Mouse (Mus musculus) MEL (cell line): ENCODE results near the gene Hexim2. TPM values are rescaled to one million over a fixed set of nuclear protein-coding genes. Genes with fewer than 3 reads are reported as not detected.

Experiments used
- DNase-seq: peaks from one replicate; pipeline ENCODE4 v3.0.0; 2011; ENCODE audit warnings: low read depth, low spot score
- H3K27ac ChIP-seq: 2 replicates; pipeline ENCODE4 v1.5.1; 2012; ENCODE audit warnings: low read depth, mild to moderate bottlenecking, control low read depth, low read length, moderate library complexity; ENCODE audit not compliant: control insufficient read depth
- H3K27me3 ChIP-seq, 2 experiments: fragments of 150-350 bp in 1 of 2; sonication (generic) in 1 of 2; 2 replicates each; pipeline ENCODE4 v1.6.1; 2012; ENCODE audit warnings: low read length in 2 of 2, mild to moderate bottlenecking in 2 of 2, improper control_type of control experiment in 1 of 2, moderate library complexity in 1 of 2; ENCODE audit not compliant: insufficient read depth in 2 of 2, control insufficient read depth in 1 of 2
- H3K36me3 ChIP-seq, 2 experiments: 2 replicates each; pipeline ENCODE4 v1.6.1; 2012 to 2014; ENCODE audit warnings: low read length in 2 of 2, improper control_type of control experiment in 1 of 2, inconsistent platforms in 1 of 2, mild to moderate bottlenecking in 1 of 2; ENCODE audit not compliant: insufficient read depth in 2 of 2, control insufficient read depth in 1 of 2
- H3K4me1 ChIP-seq, 2 experiments: fragments of 150-350 bp in 1 of 2; sonication (generic) in 1 of 2; 2 replicates each; pipeline ENCODE4 v1.6.1; 2012; ENCODE audit warnings: low read length in 2 of 2, improper control_type of control experiment in 1 of 2, mild to moderate bottlenecking in 1 of 2; ENCODE audit not compliant: insufficient read depth in 2 of 2, control insufficient read depth in 1 of 2
- H3K4me3 ChIP-seq, 2 experiments: fragments of 150-350 bp in 1 of 2; sonication (generic) in 1 of 2; 2 replicates each; pipeline ENCODE4 v1.5.1; 2012; ENCODE audit warnings: low read depth in 2 of 2, low read length in 2 of 2, mild to moderate bottlenecking in 2 of 2, moderate library complexity in 2 of 2, control low read depth in 1 of 2, improper control_type of control experiment in 1 of 2; ENCODE audit not compliant: control insufficient read depth in 1 of 2, insufficient read depth in 1 of 2
- H3K79me2 ChIP-seq: 2 replicates; pipeline ENCODE4 v1.6.1; 2012; ENCODE audit warnings: mild to moderate bottlenecking, low read length, moderate library complexity; ENCODE audit not compliant: control insufficient read depth, poor library complexity, insufficient read depth
- H3K9ac ChIP-seq: 2 replicates; pipeline ENCODE4 v1.6.1; 2012; ENCODE audit warnings: low read depth, mild to moderate bottlenecking, control low read depth, low read length, moderate library complexity; ENCODE audit not compliant: control insufficient read depth, poor library complexity, severe bottlenecking
- H3K9me3 ChIP-seq: fragments of 150-350 bp; sonication (generic); replicated peaks from 2 replicates; pipeline ENCODE4 v1.6.1; 2012; ENCODE audit warnings: mild to moderate bottlenecking, low read length, improper control_type of control experiment, moderate library complexity; ENCODE audit not compliant: insufficient read depth
- CHD1 ChIP-seq: IDR thresholded peaks from 2 replicates; pipeline ENCODE4 v1.6.1; 2012; ENCODE audit warnings: low read depth, mild to moderate bottlenecking, inconsistent platforms, low read length, improper control_type of control experiment
- CTCF ChIP-seq, 3 experiments: IDR thresholded peaks in 2 of 3; conservative IDR thresholded peaks in 1 of 3; 2 replicates each; pipeline ENCODE4 v1.5.1; 2011 to 2012; ENCODE audit warnings: low read length in 3 of 3, low read depth in 2 of 3, mild to moderate bottlenecking in 2 of 3, improper control_type of control experiment in 1 of 3, inconsistent platforms in 1 of 3, mixed read lengths in 1 of 3, moderate library complexity in 1 of 3; ENCODE audit not compliant: control insufficient read depth in 1 of 3, insufficient read depth in 1 of 3, poor library complexity in 1 of 3, severe bottlenecking in 1 of 3
- EP300 ChIP-seq, 2 experiments: IDR thresholded peaks; 2 replicates each; pipeline ENCODE4 v1.6.1; 2011; ENCODE audit warnings: improper control_type of control experiment in 2 of 2, low read length in 2 of 2, low read depth in 1 of 2, mild to moderate bottlenecking in 1 of 2
- ETS1 ChIP-seq: IDR thresholded peaks from 2 replicates; pipeline ENCODE4 v1.6.1; 2012; ENCODE audit warnings: low read depth, mild to moderate bottlenecking, inconsistent platforms, low read length, improper control_type of control experiment, moderate library complexity
- GABPA ChIP-seq: IDR thresholded peaks from 2 replicates; pipeline ENCODE4 v1.6.1; 2012; ENCODE audit warnings: low read depth, mild to moderate bottlenecking, inconsistent platforms, low read length, improper control_type of control experiment, moderate library complexity
- JUND ChIP-seq: IDR thresholded peaks from 2 replicates; pipeline ENCODE4 v1.6.1; 2011; ENCODE audit warnings: low read depth, mild to moderate bottlenecking, improper control_type of control experiment, low read length
- KAT2A ChIP-seq: conservative IDR thresholded peaks from 2 replicates; pipeline ENCODE4 v1.6.1; 2012; ENCODE audit warnings: low read depth, low read length, improper control_type of control experiment, inconsistent platforms
- MAX ChIP-seq: IDR thresholded peaks from 2 replicates; pipeline ENCODE4 v1.6.1; 2011; ENCODE audit warnings: low read length, improper control_type of control experiment
- MAZ ChIP-seq: IDR thresholded peaks from 2 replicates; pipeline ENCODE4 v1.6.1; 2012; ENCODE audit warnings: low read depth, mild to moderate bottlenecking, inconsistent platforms, low read length, improper control_type of control experiment
- MEF2A ChIP-seq: IDR thresholded peaks from 2 replicates; pipeline ENCODE4 v1.6.1; 2014; ENCODE audit warnings: low read depth, mild to moderate bottlenecking, inconsistent platforms, low read length, improper control_type of control experiment; ENCODE audit not compliant: poor library complexity, insufficient replicate concordance, severe bottlenecking; ENCODE audit errors: extremely low read depth
- MXI1 ChIP-seq: IDR thresholded peaks from 2 replicates; pipeline ENCODE4 v1.6.1; 2011; ENCODE audit warnings: mild to moderate bottlenecking, low read depth, low read length, improper control_type of control experiment
- MYB ChIP-seq: IDR thresholded peaks from 2 replicates; pipeline ENCODE4 v1.6.1; 2011; ENCODE audit warnings: mild to moderate bottlenecking, low read depth, low read length, improper control_type of control experiment
- MYC ChIP-seq: IDR thresholded peaks from 2 replicates; pipeline ENCODE4 v1.6.1; 2011; ENCODE audit warnings: low read depth, mild to moderate bottlenecking, low read length, improper control_type of control experiment, moderate library complexity
- NELFE ChIP-seq: IDR thresholded peaks from 2 replicates; pipeline ENCODE4 v1.6.1; 2011; ENCODE audit warnings: low read depth, low read length, improper control_type of control experiment
- POLR2A ChIP-seq, 2 experiments: IDR thresholded peaks; 2 replicates each; pipeline ENCODE4 v1.6.1; 2011 to 2012; ENCODE audit warnings: low read length in 2 of 2, mild to moderate bottlenecking in 2 of 2, control low read depth in 1 of 2, improper control_type of control experiment in 1 of 2, low read depth in 1 of 2, moderate library complexity in 1 of 2; ENCODE audit not compliant: control insufficient read depth in 1 of 2, insufficient read depth in 1 of 2, poor library complexity in 1 of 2
- POLR2AphosphoS2 ChIP-seq: IDR thresholded peaks from 2 replicates; pipeline ENCODE4 v1.6.1; 2011; ENCODE audit warnings: low read length, improper control_type of control experiment
- POLR2AphosphoS5 ChIP-seq: IDR thresholded peaks from 2 replicates; pipeline ENCODE4 v1.6.1; 2012; ENCODE audit warnings: low read depth, borderline replicate concordance, mild to moderate bottlenecking, inconsistent platforms, low read length, moderate library complexity, mixed read lengths
- RAD21 ChIP-seq: IDR thresholded peaks from 2 replicates; pipeline ENCODE4 v1.6.1; 2011; ENCODE audit warnings: mild to moderate bottlenecking, low read depth, low read length, improper control_type of control experiment
- SIN3A ChIP-seq: IDR thresholded peaks from 2 replicates; pipeline ENCODE4 v1.6.1; 2012; ENCODE audit warnings: low read length, improper control_type of control experiment, inconsistent platforms
- TAL1 ChIP-seq: IDR thresholded peaks from 2 replicates; pipeline ENCODE4 v1.6.1; 2012; ENCODE audit warnings: mild to moderate bottlenecking, inconsistent platforms, low read length, moderate library complexity, mixed read lengths
- TCF12 ChIP-seq: IDR thresholded peaks from 2 replicates; pipeline ENCODE4 v1.6.1; 2014; ENCODE audit warnings: low read depth, mild to moderate bottlenecking, inconsistent platforms, low read length, improper control_type of control experiment, moderate library complexity
- UBTF ChIP-seq: IDR thresholded peaks from 2 replicates; pipeline ENCODE4 v1.6.1; 2012; ENCODE audit warnings: low read depth, mild to moderate bottlenecking, inconsistent platforms, low read length, improper control_type of control experiment, moderate library complexity, borderline replicate concordance; ENCODE audit not compliant: insufficient read depth
- USF1 ChIP-seq: IDR thresholded peaks from 2 replicates; pipeline ENCODE4 v1.6.1; 2014; ENCODE audit warnings: low read depth, mild to moderate bottlenecking, inconsistent platforms, low read length, improper control_type of control experiment, moderate library complexity
- USF2 ChIP-seq, 2 experiments: IDR thresholded peaks; 2 replicates each; pipeline ENCODE4 v1.6.1; 2011 to 2012; ENCODE audit warnings: improper control_type of control experiment in 2 of 2, low read length in 2 of 2, borderline replicate concordance in 1 of 2, inconsistent platforms in 1 of 2, low read depth in 1 of 2, mild to moderate bottlenecking in 1 of 2; ENCODE audit not compliant: insufficient read depth in 1 of 2
- ZC3H11A ChIP-seq: IDR thresholded peaks from 2 replicates; pipeline ENCODE4 v1.6.1; 2012; ENCODE audit warnings: low read depth, mild to moderate bottlenecking, inconsistent platforms, low read length, improper control_type of control experiment
- ZMIZ1 ChIP-seq: IDR thresholded peaks from 2 replicates; pipeline ENCODE4 v1.6.1; 2012; ENCODE audit warnings: low read depth, mild to moderate bottlenecking, inconsistent platforms, low read length, improper control_type of control experiment, moderate library complexity
- polyA plus RNA-seq, 2 experiments: library from polyadenylated mRNA; stranded (reverse) in 1 of 2; unstranded in 1 of 2; fragments of >175 nt in 1 of 2; fragments of >200 nt in 1 of 2; gene quantifications; 2 replicates each; pipeline versions ENCODE4 v1.2.1 to v1.2.4; 2012; ENCODE audit warnings: low replicate concordance in 2 of 2, low read depth in 1 of 2; ENCODE audit not compliant: insufficient read length in 2 of 2, insufficient read depth in 1 of 2, missing spikeins in 1 of 2
- total RNA-seq: library from RNA; depleted of rRNA; stranded (reverse); fragments of 300-350 nt; gene quantifications from 2 replicates; pipeline ENCODE4 v1.2.3, GENCODE M21; 2012

The Hexim2 gene
- total and polyA plus RNA-seq, 3 experiments = 12.3 to 12.5 TPM; not detected in 1

- TF ChIP-seq USF1 (no peak), MYC (0 out of 2 replicates have a peak, but pooled peaks have one; percentile 38), CHD1 (0 out of 2 replicates have a peak, but pooled peaks have one; percentile 58), TAL1 (0 out of 2 replicates have a peak, but pooled peaks have one; percentile 7), GABPA (no peak), CTCF (IDR thresholded peaks at IDR 0.05 in 2 of 3, conservative IDR thresholded peaks at IDR 0.05 in 1 of 3; ENCODE audit: control insufficient read depth in 1 of 3, insufficient read depth in 1 of 3, low read depth in 2 of 3, low read length in 3 of 3, poor library complexity in 1 of 3, severe bottlenecking in 1 of 3) (no peak), EP300 (IDR thresholded peaks at IDR 0.05; ENCODE audit: low read depth in 1 of 2, low read length in 2 of 2) (peak; percentile 44 to 60; a peak in 3 of 4 replicates), TCF12 (peak; percentile 32; the same call in 1 of the 2 replicates), ETS1 (peak; percentile 57; the same call in 1 of the 2 replicates), MYB (no peak), ZC3H11A (no peak), POLR2AphosphoS2 (no peak), MAX (peak; percentile 62), UBTF (no peak), RAD21 (no peak), JUND (no peak), MXI1 (peak; percentile 48; the same call in 1 of the 2 replicates)
Measured at GRCm38 (mm10) chr11:103104469-103104868, 27.8 kb upstream of the Hexim2 start (continued).

- Histone ChIP-seq H3K4me1 (peaks cover 9 to 20% of the 10 kb centered on the region in 2 experiments), H3K36me3 (peaks cover 0 to 9% of the 10 kb centered on the region in 2 experiments; a peak in 2 of 4 replicates), H3K4me3 (no peak overlapping the region), H3K9me3 (no peaks in the 10 kb centered on the region), H3K27me3 (no peaks in the 10 kb centered on the region), H3K79me2 (no peaks in the 10 kb centered on the region; the same call in 1 of the 2 replicates), H3K27ac (no peak overlapping the region), H3K9ac (no peak overlapping the region)
- no peak for DNase-seq
- no peak for TF ChIP-seq ZMIZ1
- no peak for TF ChIP-seq JUND
- TF ChIP-seq KAT2A = no peak
- TF ChIP-seq POLR2AphosphoS5 = no peak
- TF ChIP-seq MAX = no peak
- TF ChIP-seq NELFE = no peak
- no peak for TF ChIP-seq MAZ
- no peak for TF ChIP-seq ETS1
- no peak for TF ChIP-seq SIN3A
- no peak for TF ChIP-seq POLR2A (IDR thresholded peaks at IDR 0.05; ENCODE audit: control insufficient read depth in 1 of 2, insufficient read depth in 1 of 2, low read depth in 1 of 2, low read length in 2 of 2, poor library complexity in 1 of 2)
- no peak for TF ChIP-seq MEF2A
- TF ChIP-seq USF2 (IDR thresholded peaks at IDR 0.05; ENCODE audit: borderline replicate concordance in 1 of 2, insufficient read depth in 1 of 2, low read depth in 1 of 2, low read length in 2 of 2) = no peak
- no peak for TF ChIP-seq CHD1
Measured at GRCm38 (mm10) chr11:103105180-103105725, 27.0 kb upstream of the Hexim2 start.
